Mouse (Mus musculus) heart, adult 8-10 months (tissue): Measurements from ENCODE around the gene B4galt7. TPM values are rescaled to one million over a fixed set of nuclear protein-coding genes. Genes with fewer than 3 reads are reported as not detected.

Experiments
- total RNA-seq, 4 experiments: library from RNA; stranded (reverse); gene quantifications; 2 replicates each; pipeline ENCODE4 v1.2.4; 2022

B4galt7 gene
- total RNA-seq, 4 experiments from 2014 or later: 8.0 to 9.1 (median 8.8) TPM

Other genes with a start within 250 kb of the B4galt7 start
- 10 to 100 TPM; 50.1 to 52.8 (median 51.7) TPM for gene Lman2, start 237.1 kb upstream of the B4galt7 start, total RNA-seq
- gene Rgs14, start 230.2 kb upstream of the B4galt7 start, total RNA-seq: under 1 TPM; 0.19 to 0.80 (median 0.41) TPM
- not detected for gene Slc34a1, start 201.7 kb upstream of the B4galt7 start, total RNA-seq
- not detected for gene Pfn3, start 184.7 kb upstream of the B4galt7 start, total RNA-seq
- not detected for gene F12, start 173.1 kb upstream of the B4galt7 start, total RNA-seq
- gene Grk6, start 154.8 kb upstream of the B4galt7 start, total RNA-seq: 10 to 100 TPM; 14.9 to 19.0 (median 16.6) TPM
- gene Prr7, start 135.6 kb upstream of the B4galt7 start, total RNA-seq: 1 to 10 TPM in 1 of 4 experiments, under 1 TPM in 3; 0.44 to 1.2 (median 0.65) TPM
- gene Dbn1, start 111.8 kb upstream of the B4galt7 start, total RNA-seq: 1 to 10 TPM; 3.8 to 6.4 (median 5.1) TPM
- 10 to 100 TPM; 38.4 to 49.4 (median 49.0) TPM for gene Pdlim7, start 86.2 kb upstream of the B4galt7 start, total RNA-seq
- 1 to 10 TPM in 3 of 4 experiments, under 1 TPM in 1; 0.97 to 3.8 (median 1.4) TPM for gene Dok3, start 70.6 kb upstream of the B4galt7 start, total RNA-seq
- gene Ddx41, start 63.2 kb upstream of the B4galt7 start, total RNA-seq: 10 to 100 TPM; 11.8 to 17.0 (median 13.7) TPM
- 10 to 100 TPM; 11.5 to 18.3 (median 13.6) TPM for gene Fam193b, start 28.8 kb upstream of the B4galt7 start, total RNA-seq
- gene Tmed9, start 26.2 kb upstream of the B4galt7 start, total RNA-seq: 100 to 1,000 TPM in 1 of 4 experiments, 10 to 100 TPM in 3; 80.6 to 102 (median 90.0) TPM
- 10 to 100 TPM; 10.1 to 12.8 (median 11.7) TPM for gene Caml, start 23.1 kb downstream of the B4galt7 start, total RNA-seq
- 10 to 100 TPM; 17.7 to 24.8 (median 20.2) TPM for gene Ddx46, start 35.1 kb downstream of the B4galt7 start, total RNA-seq
- gene B230219D22Rik, start 93.2 kb downstream of the B4galt7 start, total RNA-seq: 10 to 100 TPM; 37.8 to 39.8 (median 39.2) TPM
- gene Txndc15, start 114.8 kb downstream of the B4galt7 start, total RNA-seq: 10 to 100 TPM; 43.3 to 50.2 (median 45.4) TPM
- 10 to 100 TPM; 48.8 to 59.2 (median 53.4) TPM for gene Pcbd2, start 127.5 kb downstream of the B4galt7 start, total RNA-seq
- gene Catsper3, start 184.7 kb downstream of the B4galt7 start, total RNA-seq: under 1 TPM; 0.25 to 0.40 (median 0.32) TPM
- not detected for gene Pitx1, start 236.3 kb downstream of the B4galt7 start, total RNA-seq